Mouse (Mus musculus): ENCODE data around the gene Car2.

Gene Car2

DNA sequence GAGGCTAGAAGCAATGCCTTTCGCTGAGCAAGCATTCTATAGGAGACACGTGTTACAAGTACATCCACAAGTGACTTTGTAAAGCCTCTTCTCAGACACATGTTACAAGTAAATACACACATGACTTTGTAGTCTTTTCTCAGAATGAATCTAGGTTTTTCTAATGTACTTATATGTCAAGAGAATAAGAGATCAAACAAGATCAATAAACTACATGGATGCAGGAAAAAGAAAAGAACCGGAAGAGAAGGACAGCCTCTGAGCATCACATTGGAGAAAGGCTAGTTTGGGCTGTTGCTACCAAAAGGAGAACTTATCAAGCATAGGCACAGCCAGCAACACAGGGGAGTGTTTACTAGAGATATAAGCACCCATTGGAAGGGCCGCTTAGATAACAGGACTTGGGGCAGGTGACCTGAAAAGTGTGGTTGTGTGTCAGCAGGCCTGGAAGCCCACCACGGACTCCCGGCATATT, 7.3 kb upstream of the Car2 start:
- no peak for DNase-seq (ENCODE audit: low read depth, low spot score)

DNA sequence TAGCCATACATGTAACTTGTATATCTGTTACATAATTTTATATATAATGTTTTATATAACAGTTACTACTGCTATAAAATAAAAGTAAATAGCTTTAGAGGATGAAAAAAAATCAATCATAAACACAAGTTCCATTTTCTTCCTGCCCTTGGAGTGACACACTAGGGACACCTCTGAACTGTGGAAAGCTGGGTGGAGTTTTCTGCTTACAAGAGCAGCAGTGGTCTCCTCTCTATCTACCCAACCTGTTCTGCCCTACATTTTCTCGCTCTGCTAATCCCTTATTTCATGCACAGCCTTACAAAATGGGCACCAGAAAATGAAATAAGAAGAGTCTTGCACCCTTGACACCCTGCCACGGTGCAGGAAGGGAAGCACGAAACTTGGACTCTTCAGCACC, 6.8 kb upstream of the Car2 start:
- DNase-seq (ENCODE audit: low read depth, low spot score) = no peak

DNA sequence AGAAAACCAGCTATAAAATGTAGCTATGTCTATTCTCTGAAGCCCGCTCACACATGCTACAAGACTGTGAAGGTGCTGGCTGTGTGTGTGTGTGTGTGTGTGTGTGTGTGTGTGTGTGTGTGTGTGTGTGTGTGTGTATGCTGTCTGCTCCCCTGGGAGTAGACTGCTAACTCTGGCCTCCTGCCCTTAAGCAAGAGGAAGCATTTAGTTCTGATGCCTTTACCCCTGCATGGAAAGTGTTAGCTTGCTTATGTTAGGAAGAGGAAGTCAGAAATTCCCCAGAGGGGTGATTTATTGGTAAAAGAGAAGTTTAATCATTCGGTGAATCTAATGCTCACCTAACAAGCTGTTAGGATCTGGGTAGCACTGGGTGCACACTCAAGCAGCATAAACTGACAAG, 5.8 kb upstream of the Car2 start:
- no peak for DNase-seq (ENCODE audit: low read depth, low spot score)

DNA sequence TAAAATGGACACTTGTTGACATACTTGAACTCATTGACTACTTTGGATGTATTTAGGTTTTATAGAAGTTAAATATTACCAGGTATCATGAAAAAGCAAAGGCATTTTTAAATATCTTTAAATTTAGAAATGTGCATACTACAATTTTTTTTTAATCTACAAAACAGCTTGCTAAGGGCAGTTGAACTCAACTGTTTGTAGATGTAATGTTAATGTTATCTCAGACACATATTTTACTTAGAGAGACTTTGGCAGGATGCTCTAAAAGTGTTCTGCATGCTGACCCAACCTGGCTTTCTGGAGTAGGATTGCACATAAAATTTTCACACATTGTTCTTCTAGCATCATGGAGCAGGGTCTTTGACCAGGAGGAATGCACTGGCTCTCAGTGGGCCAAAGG, 4.1 kb upstream of the Car2 start:
- no peak for DNase-seq (ENCODE audit: low read depth, low spot score)

DNA sequence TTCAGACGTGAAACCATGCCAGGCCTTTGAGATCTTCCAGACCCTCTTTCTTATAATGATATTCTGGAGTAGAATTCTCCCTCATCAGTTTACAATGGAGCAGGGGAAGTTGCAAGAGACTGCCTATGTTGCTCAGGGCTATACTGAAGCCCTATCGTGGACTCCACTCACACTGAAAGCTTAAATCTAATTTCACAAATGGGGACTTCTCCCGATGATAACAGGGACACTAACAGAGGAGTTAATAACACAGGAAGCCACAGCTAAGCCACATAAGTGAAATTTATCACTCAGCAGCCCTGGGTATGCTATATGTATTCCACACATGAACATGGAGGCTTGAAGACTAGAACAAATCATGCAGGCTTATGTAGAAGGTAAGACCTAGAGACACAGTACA, 3.3 kb upstream of the Car2 start:
- no peak for DNase-seq (ENCODE audit: low read depth, low spot score)

DNA sequence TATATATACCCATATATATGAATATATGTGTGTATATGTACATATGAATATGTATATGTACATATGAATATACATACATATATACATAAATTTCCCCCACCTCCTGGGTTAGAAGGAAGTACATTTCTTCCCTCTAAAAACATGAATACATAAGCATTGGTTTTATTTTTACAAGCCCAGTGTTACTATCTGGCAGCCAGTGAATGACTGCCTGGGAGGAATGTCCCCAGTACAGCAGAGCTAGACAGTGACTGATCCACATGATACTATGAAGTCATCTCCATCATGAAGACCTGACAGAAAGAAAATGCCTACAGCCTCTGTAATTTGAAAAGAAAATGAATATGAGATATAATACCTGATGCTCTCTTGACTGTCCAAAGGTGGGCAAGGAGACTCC, 1.2 kb upstream of the Car2 start:
- DNase-seq (ENCODE audit: low read depth, low spot score) = no peak

DNA sequence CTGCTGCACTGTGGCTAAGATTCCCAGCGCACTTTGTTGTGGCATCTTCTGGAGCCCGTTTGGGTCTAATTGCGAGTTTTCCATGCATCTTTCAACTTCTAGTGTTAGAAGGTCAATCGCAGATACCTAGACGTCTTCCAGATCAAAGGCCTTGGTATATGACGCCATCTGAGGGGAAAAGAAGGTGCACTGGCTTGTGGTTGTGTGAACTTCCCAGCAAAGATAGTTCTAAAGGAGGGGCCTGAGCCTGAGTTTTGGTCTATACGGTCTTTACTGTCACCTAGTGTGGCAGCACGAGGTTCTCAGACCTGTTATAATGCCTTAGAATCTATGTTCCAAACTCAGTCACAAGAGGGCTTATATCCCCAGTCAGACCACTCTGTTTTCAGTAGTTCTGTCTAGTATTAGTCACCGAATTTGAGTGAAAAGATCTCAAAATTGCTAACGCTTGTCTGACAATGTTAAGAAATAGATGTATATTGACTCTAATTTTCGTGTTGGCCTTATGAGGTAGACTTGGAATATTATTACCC, 1.1 kb downstream of the Car2 start:
- DNase-seq (ENCODE audit: low read depth, low spot score) = no peak

DNA sequence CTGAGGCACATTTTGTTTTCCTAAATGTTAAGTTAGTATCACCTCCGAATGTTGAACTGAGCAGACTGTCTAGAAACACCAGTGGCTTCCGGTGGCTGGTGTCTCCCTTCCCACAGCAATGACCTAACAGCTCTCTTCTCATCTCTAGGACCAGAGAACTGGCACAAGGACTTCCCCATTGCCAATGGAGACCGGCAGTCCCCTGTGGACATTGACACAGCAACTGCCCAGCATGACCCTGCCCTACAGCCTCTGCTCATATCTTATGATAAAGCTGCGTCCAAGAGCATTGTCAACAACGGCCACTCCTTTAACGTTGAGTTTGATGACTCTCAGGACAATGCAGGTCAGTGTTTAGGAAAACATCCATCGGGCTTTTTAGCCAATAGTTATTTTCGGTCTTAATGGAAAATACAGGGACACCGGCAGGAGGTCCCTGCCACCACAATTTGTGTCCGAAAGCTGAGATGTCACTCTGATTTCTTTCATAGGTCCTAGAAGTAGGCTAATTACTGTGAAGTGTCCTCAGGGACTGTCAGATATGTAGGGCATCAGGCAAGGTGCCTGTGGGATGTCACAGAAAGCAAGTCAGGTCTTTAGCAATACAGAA, 1.7 kb downstream of the Car2 start:
- DNase-seq (ENCODE audit: low read depth, low spot score) = no peak

DNA sequence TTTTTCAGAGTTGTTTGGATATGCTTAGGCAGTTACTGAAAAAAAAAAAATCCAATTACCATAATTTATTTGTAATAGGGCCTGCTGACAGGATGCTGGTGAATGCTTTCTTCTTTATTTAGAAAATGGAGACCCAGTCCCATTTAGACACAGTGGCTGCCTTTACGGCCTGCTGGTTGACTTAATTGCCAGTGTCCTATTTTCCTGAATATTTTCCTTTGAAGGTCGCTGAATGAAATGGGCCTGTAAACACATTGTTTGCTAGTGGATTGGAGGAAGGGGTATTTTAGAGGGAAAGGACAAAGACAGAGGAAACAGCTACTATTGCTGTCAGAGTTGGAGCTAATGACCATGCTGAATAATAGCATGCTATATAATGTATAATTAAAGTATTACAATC, 2.5 kb downstream of the Car2 start:
- no peak for DNase-seq (ENCODE audit: low read depth, low spot score)

DNA sequence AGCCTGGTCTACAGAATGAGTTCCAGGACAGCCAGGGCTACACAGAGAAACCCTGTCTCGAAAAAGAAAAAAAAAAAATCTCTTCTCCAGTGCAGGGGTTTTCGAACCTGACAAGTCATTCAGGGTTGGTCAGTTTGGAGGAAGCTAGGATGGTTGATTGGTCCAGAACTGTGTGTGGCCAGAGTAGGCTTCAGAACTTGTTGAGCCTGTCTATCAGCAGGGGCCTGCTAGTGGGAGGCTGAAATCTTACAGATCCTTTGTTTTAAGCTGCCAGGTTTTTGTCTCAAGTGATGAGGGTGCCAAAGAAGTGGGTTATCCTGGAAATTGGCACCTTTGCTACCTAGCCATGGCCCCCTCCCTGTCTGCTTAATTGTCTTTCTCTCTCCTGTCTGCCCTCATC, 3.0 kb downstream of the Car2 start:
- no peak for DNase-seq (ENCODE audit: low read depth, low spot score)

DNA sequence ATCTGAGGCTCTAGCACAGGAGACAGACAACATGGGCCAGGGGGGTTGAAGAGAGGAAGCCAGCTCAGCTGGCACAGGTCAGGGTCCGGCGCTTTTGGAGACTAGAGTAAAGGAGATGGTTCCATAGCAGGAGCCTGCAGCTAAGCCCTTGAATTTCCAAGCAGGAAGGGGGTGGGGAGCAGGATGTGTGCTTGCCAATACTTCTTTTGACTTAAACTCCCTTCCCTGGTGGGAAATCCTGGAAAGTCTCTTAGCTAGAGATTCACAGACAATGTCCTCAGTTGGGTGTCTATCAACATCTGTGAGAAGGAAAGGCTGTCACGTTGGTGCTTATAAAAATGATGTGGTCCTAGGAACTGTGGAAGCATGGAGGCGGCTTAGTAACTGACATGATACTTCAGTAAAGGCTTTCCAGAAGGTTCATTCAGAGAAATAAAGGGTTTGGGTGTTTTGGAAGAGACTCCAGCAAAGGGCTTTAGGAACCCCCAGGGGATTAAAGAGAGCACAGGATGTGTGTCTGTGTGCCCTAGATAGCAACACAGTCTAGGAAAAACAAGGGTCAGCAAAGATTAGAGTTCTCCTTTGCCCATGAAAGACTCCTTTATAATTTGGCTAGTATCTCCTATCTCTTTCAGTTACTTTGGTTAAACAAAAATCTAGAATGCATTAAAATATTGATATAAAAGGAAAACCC, 3.8 kb downstream of the Car2 start:
- no peak for DNase-seq (ENCODE audit: low read depth, low spot score)

DNA sequence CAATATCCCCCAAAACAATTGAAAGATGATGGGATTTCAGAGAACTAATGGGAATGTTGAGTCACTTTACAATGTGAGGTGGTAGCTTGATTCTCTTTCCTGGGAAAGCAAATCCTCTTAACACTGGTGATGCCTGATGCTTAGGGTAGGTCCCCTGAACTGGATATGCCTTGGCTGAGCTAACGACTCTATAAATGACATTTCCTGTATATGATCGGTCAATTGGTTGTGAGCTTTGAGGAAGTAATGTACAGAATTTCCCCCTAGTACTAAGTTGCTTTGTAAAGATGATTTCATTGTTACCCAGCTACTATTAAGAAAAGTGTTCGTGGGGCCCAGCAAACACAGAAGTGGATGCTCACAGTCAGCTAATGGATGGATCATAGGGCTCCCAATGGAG, 6.9 kb downstream of the Car2 start:
- DNase-seq (ENCODE audit: low read depth, low spot score) = no peak

DNA sequence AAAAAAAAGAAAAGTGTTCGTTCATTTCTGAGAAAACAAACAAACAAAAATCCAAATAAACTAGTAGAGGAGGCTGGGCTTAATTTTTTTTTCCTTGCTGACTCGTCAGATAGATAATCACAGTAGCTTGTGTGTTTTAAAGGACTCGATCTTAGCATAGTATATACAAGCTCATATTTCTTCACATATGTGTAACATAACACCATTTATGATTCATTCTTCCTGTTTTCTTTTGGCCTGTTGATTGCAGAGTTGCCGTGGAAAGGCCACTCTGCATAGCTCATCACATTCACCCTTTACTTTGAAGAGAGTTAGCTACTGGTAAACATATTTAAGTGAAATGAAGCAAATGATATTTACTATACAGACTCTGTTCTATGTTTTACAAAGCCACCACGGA, 7.6 kb downstream of the Car2 start:
- DNase-seq (ENCODE audit: low read depth, low spot score) = no peak

DNA sequence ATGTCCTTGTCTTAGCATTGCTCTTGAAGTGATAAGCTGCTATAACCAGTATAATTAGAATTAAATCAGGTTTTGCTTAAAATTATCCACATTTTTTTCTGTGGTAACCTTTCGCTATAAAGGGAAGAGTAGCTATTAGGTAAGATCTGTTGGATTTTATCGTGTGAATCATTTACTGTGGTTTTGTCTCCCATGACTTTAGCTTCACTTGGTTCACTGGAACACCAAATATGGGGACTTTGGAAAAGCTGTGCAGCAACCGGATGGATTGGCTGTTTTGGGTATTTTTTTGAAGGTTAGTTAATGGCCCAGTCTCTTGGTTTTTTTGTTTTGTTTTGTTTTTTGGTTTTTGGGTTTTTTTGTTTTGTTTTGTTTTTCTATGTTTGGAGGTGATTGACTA, 9.3 kb downstream of the Car2 start:
- DNase-seq (ENCODE audit: low read depth, low spot score) = no peak

DNA sequence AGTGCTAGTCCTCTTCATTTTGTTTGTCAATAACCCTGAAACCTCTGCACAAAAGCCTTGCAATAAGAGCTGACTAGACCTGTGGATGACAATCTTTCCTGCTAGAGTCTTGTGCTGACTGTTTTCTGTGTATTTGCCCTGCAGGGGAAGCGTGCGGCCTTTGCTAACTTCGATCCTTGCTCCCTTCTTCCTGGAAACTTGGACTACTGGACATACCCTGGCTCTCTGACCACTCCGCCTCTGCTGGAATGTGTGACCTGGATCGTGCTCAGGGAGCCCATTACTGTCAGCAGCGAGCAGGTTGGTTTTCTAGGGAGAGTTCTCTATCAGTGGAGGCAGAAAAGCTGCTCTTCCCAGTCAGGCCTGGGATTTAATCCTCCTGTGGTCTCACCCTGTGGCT, 11.7 kb downstream of the Car2 start:
- no peak for DNase-seq (ENCODE audit: low read depth, low spot score)

DNA sequence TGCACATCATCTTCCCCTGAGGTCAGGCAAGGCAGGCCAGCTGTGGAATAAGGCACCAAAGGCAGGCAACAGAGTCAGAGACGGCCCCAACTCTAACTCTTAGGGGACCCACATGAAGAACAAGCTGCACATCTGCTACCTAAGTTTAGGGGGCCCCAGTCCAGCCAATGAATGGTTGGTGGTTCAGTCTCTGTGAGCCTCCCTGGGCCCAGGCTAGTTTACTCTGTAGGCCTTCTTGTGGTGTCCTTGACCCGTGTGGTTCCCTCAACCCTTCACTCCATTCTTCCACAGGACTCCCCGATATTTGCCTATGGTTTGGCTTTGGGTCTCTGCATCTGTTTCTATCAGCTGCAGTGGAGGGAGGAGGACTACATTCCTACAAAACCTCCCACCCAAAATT, 17.3 kb downstream of the Car2 start:
- no peak for DNase-seq (ENCODE audit: low read depth, low spot score)

DNA sequence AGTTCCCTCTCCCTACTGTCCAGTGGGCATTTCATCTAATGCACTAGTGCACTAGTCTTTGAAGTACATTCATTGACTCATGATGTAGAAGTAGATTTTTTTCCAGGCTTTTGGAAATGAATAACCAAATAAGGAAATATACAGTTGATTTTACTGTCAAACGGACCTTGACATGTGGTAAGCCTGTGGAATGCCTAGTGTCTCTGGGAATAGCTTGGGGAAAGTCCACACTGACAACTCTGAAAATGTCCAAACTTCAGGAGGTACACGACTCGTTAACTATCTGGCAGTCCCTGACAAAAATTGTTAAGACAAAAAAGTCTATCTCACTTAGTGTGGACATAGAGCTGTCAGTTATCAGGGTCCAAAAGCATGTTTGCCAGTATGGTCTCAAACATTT, 18.1 kb downstream of the Car2 start:
- DNase-seq (ENCODE audit: low read depth, low spot score) = no peak

DNA sequence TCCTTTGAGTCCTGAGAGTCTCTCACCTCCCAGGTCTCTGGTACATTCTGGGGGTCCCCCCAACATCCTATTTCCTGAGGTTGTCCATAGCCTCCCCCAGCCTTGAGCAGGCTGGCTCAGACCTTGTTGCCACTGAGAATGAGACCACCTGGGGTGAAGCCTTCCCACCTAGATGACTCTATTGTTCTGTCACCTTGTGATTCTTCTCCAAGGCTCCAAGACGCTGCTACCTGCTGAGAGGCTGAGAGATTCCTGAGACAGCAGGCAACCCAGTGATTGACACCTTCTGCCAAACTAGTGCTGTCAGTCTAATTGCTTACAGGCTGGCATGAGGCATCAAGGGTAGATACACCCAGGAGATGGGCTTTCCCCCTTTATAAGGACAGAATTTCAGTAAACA, 21.2 kb downstream of the Car2 start:
- no peak for DNase-seq (ENCODE audit: low read depth, low spot score)

DNA sequence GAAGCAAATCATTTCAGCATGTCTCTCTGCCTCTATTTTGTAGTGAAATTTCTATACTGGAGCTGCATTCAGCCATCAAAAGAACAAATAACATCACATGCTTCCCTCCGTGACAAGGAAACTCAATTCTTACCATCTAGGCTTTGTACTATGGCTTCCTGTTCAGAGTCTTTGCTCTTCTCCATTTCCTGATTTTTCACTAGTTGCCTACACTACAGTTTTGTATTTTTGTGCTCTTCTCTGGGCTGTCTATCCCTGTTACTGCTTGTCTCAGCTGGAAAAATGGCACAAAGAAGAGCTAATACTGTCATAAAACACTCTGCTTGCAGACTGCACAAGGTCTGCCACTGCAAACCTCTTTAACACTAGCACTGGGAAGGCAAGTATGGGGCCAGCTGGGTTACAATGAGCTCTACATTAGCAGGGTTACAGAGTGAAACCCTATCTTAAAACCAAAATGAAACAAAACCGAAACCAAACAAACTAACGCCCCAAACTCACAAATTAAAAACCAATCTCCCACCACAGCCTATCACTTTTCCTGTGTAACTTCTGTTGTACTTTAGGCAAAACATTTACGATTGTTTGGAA, 26.0 kb downstream of the Car2 start:
- no peak for DNase-seq (ENCODE audit: low read depth, low spot score)

DNA sequence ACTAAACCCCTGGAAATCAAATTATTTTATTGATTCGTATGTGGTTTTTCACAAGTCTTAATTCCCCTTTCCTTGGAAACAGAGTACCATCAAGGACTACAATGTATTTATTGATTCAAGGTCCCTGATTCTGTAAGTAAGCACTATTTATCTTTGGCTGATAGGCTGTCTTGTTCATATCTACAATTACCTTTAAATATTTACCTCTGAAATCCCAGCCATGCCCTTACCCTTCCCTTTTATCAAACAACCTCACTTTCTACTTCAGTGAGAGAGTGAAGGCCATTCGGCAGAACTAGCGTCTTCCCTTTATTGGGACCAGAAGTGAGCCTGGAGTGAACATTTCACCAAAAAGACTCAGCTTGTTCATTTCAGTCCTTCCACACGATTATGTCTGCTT, 27.7 kb downstream of the Car2 start:
- DNase-seq (ENCODE audit: low read depth, low spot score) = no peak

DNA sequence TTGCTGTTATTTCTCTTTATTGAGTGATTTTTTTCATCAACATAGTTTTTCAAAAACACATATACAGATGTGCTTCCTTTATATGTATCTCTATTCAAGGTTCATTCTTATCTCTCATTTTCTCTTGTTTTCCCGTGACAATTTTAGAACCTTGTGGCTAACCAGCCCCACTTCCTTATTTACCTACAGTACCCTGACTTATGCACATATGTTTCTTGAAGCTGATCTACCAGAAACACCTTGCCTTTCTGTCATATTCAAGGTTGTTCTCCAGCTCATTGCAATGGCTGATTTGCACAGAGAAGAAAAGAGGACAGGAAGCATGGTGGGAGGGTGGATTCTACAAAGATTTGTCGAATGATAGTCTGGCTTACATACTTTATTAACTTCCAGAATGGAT, 29.3 kb downstream of the Car2 start:
- DNase-seq (ENCODE audit: low read depth, low spot score) = no peak

DNA sequence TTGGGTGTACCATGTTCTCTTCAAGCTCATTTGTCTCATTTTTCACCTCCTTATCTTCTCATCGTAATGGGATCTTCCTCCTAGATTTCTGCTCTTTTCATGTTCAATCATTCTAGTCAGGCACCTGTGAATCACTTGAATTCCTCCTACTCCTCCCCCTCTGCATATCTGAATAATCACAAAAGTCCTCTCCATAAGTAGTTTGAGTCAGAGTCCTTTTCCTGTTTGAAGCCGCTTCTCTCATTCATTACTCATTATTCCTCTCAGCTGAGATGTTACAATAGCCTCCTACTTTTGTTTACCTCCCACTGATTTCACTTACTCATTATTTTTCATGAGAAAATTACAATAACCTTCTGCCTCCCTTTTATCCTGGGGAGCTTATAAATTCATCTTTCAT, 31.2 kb downstream of the Car2 start:
- no peak for DNase-seq (ENCODE audit: low read depth, low spot score)

DNA sequence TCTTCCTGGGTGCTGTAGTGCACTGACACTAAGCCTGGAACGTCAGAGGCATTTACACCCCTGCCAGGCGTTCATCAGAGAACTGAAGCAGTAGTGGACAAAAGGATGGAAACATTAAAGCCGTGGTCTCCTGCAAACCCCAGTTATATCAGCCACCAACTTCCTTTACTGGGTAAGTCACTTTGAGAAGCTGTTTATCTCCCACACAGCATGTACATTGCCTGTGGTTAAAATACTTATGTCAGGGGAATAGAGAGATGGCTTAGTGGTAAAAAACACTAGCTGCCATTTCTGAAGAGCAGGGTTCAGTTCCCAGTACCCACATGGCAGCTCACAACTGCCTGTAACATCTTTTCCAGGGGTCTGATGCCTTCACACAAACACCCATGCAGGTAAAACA, 58.6 kb downstream of the Car2 start:
- DNase-seq (ENCODE audit: low read depth, low spot score) = no peak

Data from forelimb bud, embryonic 11.5 days (tissue).